10 mouse cellular contexts compared by ENCODE assay signal in genomic region chr11:102294416-102294815, GRCm38 (mm10). TPM values are rescaled to one million over a fixed set of nuclear protein-coding genes. Genes with fewer than 3 reads are reported as not detected.
DNase-seq lines count a peak whose midpoint lies in the region; ATAC-seq lines count a peak whose summit lies in the region.
"Had no signal": no experiment of that assay in that cellular context is flagged by ENCODE, and none has a peak within 500 bp of the region (broad histone marks: within the 10 kb centered on the region; RNA-seq: fewer than 3 reads in every experiment).

No protein-coding gene starts in this region.

- H3K36me3 ChIP-seq in midbrain, embryonic 10.5 days = peaks cover 52% of the 10 kb centered on the region
- peaks cover 24% of the 10 kb centered on the region for H3K36me3 ChIP-seq in midbrain, embryonic 11.5 days (ENCODE audit: control insufficient read depth, insufficient read depth, low read length)
- peaks cover 18% of the 10 kb centered on the region for H3K36me3 ChIP-seq in forebrain, embryonic 16.5 days (ENCODE audit: control insufficient read depth, insufficient read depth)
- H3K36me3 ChIP-seq in limb, embryonic 12.5 days = peaks cover 54% of the 10 kb centered on the region
- peaks cover 27% of the 10 kb centered on the region for H3K36me3 ChIP-seq in stomach, embryonic 15.5 days

- no peaks in the 10 kb centered on the region for H3K27me3 ChIP-seq in midbrain, embryonic 10.5 days (ENCODE audit: low read depth, poor library complexity, severe bottlenecking)
- H3K27me3 ChIP-seq in midbrain, embryonic 11.5 days (ENCODE audit: control insufficient read depth, insufficient read depth, low read length) = no peaks in the 10 kb centered on the region
- no peaks in the 10 kb centered on the region for H3K27me3 ChIP-seq in forebrain, embryonic 16.5 days (replicated peaks; ENCODE audit: control insufficient read depth, insufficient read depth, low read length)
- no peaks in the 10 kb centered on the region for H3K27me3 ChIP-seq in limb, embryonic 12.5 days
- H3K27me3 ChIP-seq in stomach, embryonic 15.5 days (replicated peaks) = no peaks in the 10 kb centered on the region

- no peak for DNase-seq in midbrain, embryonic 10.5 days (ENCODE audit: low spot score)
- no peak for DNase-seq in midbrain, embryonic 11.5 days (ENCODE audit: low spot score, missing footprints)
- no peak for DNase-seq in thymus, postnatal 25 days
- DNase-seq in gastrocnemius, postnatal 4 days (ENCODE audit: low spot score in 2 of 2) = no peak
- no peak for DNase-seq in layer of hippocampus, postnatal 36 days

- no peak overlapping the region for H3K27ac ChIP-seq in midbrain, embryonic 10.5 days (replicated peaks)
- no peak overlapping the region for H3K27ac ChIP-seq in midbrain, embryonic 11.5 days (ENCODE audit: low read depth, low read length)
- H3K27ac ChIP-seq in forebrain, embryonic 16.5 days (ENCODE audit: low read length) = no peak overlapping the region; the same call in 1 of the 2 replicates
- peak overlapping the region; percentile 99 for H3K27ac ChIP-seq in limb, embryonic 12.5 days
- no peak overlapping the region for H3K27ac ChIP-seq in stomach, embryonic 15.5 days

- no peak for ATAC-seq in midbrain, embryonic 11.5 days (ENCODE audit: low FRiP score)
- ATAC-seq in forebrain, embryonic 16.5 days = no peak
- no peak for ATAC-seq in limb, embryonic 12.5 days (ENCODE audit: insufficient number of reproducible peaks, insufficient read depth, low FRiP score, low TSS enrichment, low read depth)
- no peak for ATAC-seq in stomach, embryonic 15.5 days (ENCODE audit: insufficient read depth, low FRiP score, low read depth)

- peaks cover 34% of the 10 kb centered on the region for H3K4me1 ChIP-seq in midbrain, embryonic 10.5 days
- H3K4me1 ChIP-seq in midbrain, embryonic 11.5 days (ENCODE audit: control insufficient read depth, insufficient read depth, low read length) = peaks cover 11% of the 10 kb centered on the region
- peaks cover 21% of the 10 kb centered on the region for H3K4me1 ChIP-seq in forebrain, embryonic 16.5 days (replicated peaks; ENCODE audit: control insufficient read depth, insufficient read depth, low read length)
- H3K4me1 ChIP-seq in limb, embryonic 12.5 days (replicated peaks) = peaks cover 23% of the 10 kb centered on the region
- peaks cover 20% of the 10 kb centered on the region for H3K4me1 ChIP-seq in stomach, embryonic 15.5 days

- WGBS in midbrain, embryonic 10.5 days = 89% methylated on average over 5 of the region's 5 CpGs
- 84% methylated on average over 5 of the region's 5 CpGs for WGBS in midbrain, embryonic 11.5 days
- WGBS in forebrain, embryonic 16.5 days = 81% methylated on average over 5 of the region's 5 CpGs
- WGBS in limb, embryonic 12.5 days = 78% methylated on average over 5 of the region's 5 CpGs
- WGBS in stomach, embryonic 15.5 days = 54% methylated on average over 5 of the region's 5 CpGs

- no peaks in the 10 kb centered on the region for H3K9me3 ChIP-seq in midbrain, embryonic 10.5 days (replicated peaks)
- H3K9me3 ChIP-seq in midbrain, embryonic 11.5 days (ENCODE audit: control insufficient read depth, low read length) = no peaks in the 10 kb centered on the region
- H3K9me3 ChIP-seq in forebrain, embryonic 16.5 days (ENCODE audit: control insufficient read depth, low read length) = no peaks in the 10 kb centered on the region
- H3K9me3 ChIP-seq in limb, embryonic 12.5 days = no peaks in the 10 kb centered on the region
- H3K9me3 ChIP-seq in stomach, embryonic 15.5 days = no peaks in the 10 kb centered on the region

- H3K4me2 ChIP-seq in midbrain, embryonic 11.5 days = no peak overlapping the region
- peak overlapping the region; percentile 93; the same call in 1 of the 2 replicates for H3K4me2 ChIP-seq in forebrain, embryonic 16.5 days (ENCODE audit: low read length)
- H3K4me2 ChIP-seq in limb, embryonic 12.5 days = peak overlapping the region; percentile 91
- peak overlapping the region; percentile 87; the same call in 1 of the 2 replicates for H3K4me2 ChIP-seq in stomach, embryonic 15.5 days

- peak overlapping the region; percentile 94 for H3K4me3 ChIP-seq in midbrain, embryonic 10.5 days
- H3K4me3 ChIP-seq in midbrain, embryonic 11.5 days (ENCODE audit: low read depth, low read length) = no peak overlapping the region
- no peak overlapping the region for H3K4me3 ChIP-seq in forebrain, embryonic 16.5 days (replicated peaks; ENCODE audit: low read length)
- no peak overlapping the region for H3K4me3 ChIP-seq in limb, embryonic 12.5 days (replicated peaks)
- H3K4me3 ChIP-seq in stomach, embryonic 15.5 days (replicated peaks) = no peak overlapping the region

- H3K9ac ChIP-seq in midbrain, embryonic 11.5 days (ENCODE audit: low read length) = no peak overlapping the region
- H3K9ac ChIP-seq in forebrain, embryonic 16.5 days (replicated peaks; ENCODE audit: low read depth, low read length) = no peak overlapping the region
- 0 out of 2 replicates have a peak overlapping the region, but pooled peaks have one; percentile 18 for H3K9ac ChIP-seq in limb, embryonic 12.5 days (replicated peaks)
- no peak overlapping the region for H3K9ac ChIP-seq in stomach, embryonic 15.5 days

RNA-seq across cellular contexts. Expression of gene Atxn7l3, which starts 2.0 kb away (rescaled TPM):
- 13.9 and 16.5 TPM in 2 replicates for polyA plus RNA-seq in midbrain, embryonic 10.5 days (2016; fragmentation: Nextera tagmentation; extraction: Ambion mirVana)
- 13.3 and 15.2 TPM in 2 replicates for polyA plus RNA-seq in midbrain, embryonic 11.5 days (2014; fragmentation: Nextera tagmentation; extraction: Ambion mirVana)
- polyA plus RNA-seq in forebrain, embryonic 16.5 days (2015; fragmentation: Nextera tagmentation; extraction: Ambion mirVana) = 28.5 and 29.5 TPM in 2 replicates
- polyA plus RNA-seq in limb, embryonic 12.5 days (2016; fragmentation: Nextera tagmentation; extraction: Ambion mirVana) = 22.3 and 22.9 TPM in 2 replicates
- polyA plus RNA-seq in stomach, embryonic 15.5 days (2015; fragmentation: Nextera tagmentation; extraction: Ambion mirVana) = 14.5 and 14.8 TPM in 2 replicates
- 10 to 100 TPM; 40.3 to 40.9 TPM for total RNA-seq in gastrocnemius, postnatal 4 days (2021)
- 100 to 1,000 TPM; 172 to 173 TPM for total RNA-seq in layer of hippocampus, postnatal 36 days (2021)

RNA-seq across cellular contexts. Expression of gene Tmub2, which starts 9.7 kb away (rescaled TPM):
- polyA plus RNA-seq in midbrain, embryonic 10.5 days (2016; fragmentation: Nextera tagmentation; extraction: Ambion mirVana) = 51.3 and 60.5 TPM in 2 replicates
- polyA plus RNA-seq in midbrain, embryonic 11.5 days (2014; fragmentation: Nextera tagmentation; extraction: Ambion mirVana) = 54.0 and 55.7 TPM in 2 replicates
- polyA plus RNA-seq in forebrain, embryonic 16.5 days (2015; fragmentation: Nextera tagmentation; extraction: Ambion mirVana) = 75.8 and 78.7 TPM in 2 replicates
- 47.4 and 48.9 TPM in 2 replicates for polyA plus RNA-seq in limb, embryonic 12.5 days (2016; fragmentation: Nextera tagmentation; extraction: Ambion mirVana)
- 47.8 and 51.9 TPM in 2 replicates for polyA plus RNA-seq in stomach, embryonic 15.5 days (2015; fragmentation: Nextera tagmentation; extraction: Ambion mirVana)
- 10 to 100 TPM; 25.9 to 26.3 TPM for total RNA-seq in gastrocnemius, postnatal 4 days (2021)
- total RNA-seq in layer of hippocampus, postnatal 36 days (2021) = 10 to 100 TPM; 64.2 to 64.8 TPM

RNA-seq across cellular contexts. Expression of gene Ubtf, which starts 25.1 kb away (rescaled TPM):
- polyA plus RNA-seq in midbrain, embryonic 10.5 days (2016; fragmentation: Nextera tagmentation; extraction: Ambion mirVana) = 89.6 and 90.3 TPM in 2 replicates
- polyA plus RNA-seq in midbrain, embryonic 11.5 days (2014; fragmentation: Nextera tagmentation; extraction: Ambion mirVana) = 84.7 and 86.1 TPM in 2 replicates
- polyA plus RNA-seq in forebrain, embryonic 16.5 days (2015; fragmentation: Nextera tagmentation; extraction: Ambion mirVana) = 99.1 and 116 TPM in 2 replicates
- polyA plus RNA-seq in limb, embryonic 12.5 days (2016; fragmentation: Nextera tagmentation; extraction: Ambion mirVana) = 101 TPM in 2 replicates
- 82.7 and 83.0 TPM in 2 replicates for polyA plus RNA-seq in stomach, embryonic 15.5 days (2015; fragmentation: Nextera tagmentation; extraction: Ambion mirVana)
- total RNA-seq in gastrocnemius, postnatal 4 days (2021) = 10 to 100 TPM; 85.8 to 98.3 TPM
- total RNA-seq in layer of hippocampus, postnatal 36 days (2021) = 100 to 1,000 TPM; 127 to 128 TPM

RNA-seq across cellular contexts. Expression of gene Asb16, which starts 25.9 kb away (rescaled TPM):
- polyA plus RNA-seq in midbrain, embryonic 10.5 days (2016; fragmentation: Nextera tagmentation; extraction: Ambion mirVana) = 0.05 TPM in 1 of 2 replicates, not detected in the other
- 0.08 TPM in 1 of 2 replicates, not detected in the other for polyA plus RNA-seq in midbrain, embryonic 11.5 days (2014; fragmentation: Nextera tagmentation; extraction: Ambion mirVana)
- polyA plus RNA-seq in forebrain, embryonic 16.5 days (2015; fragmentation: Nextera tagmentation; extraction: Ambion mirVana) = not detected in 2 replicates
- 0.16 and 0.19 TPM in 2 replicates for polyA plus RNA-seq in limb, embryonic 12.5 days (2016; fragmentation: Nextera tagmentation; extraction: Ambion mirVana)
- 0.09 TPM in 1 of 2 replicates, not detected in the other for polyA plus RNA-seq in stomach, embryonic 15.5 days (2015; fragmentation: Nextera tagmentation; extraction: Ambion mirVana)
- 10 to 100 TPM; 25.7 to 31.1 TPM for total RNA-seq in gastrocnemius, postnatal 4 days (2021)
- total RNA-seq in layer of hippocampus, postnatal 36 days (2021) = 1 to 10 TPM; 1.0 to 1.2 TPM
- total RNA-seq: neutrophil, adult 5-6 weeks had no signal

RNA-seq across cellular contexts. Expression of gene BC030867, which starts 45.7 kb away (rescaled TPM):
- 25.8 and 27.3 TPM in 2 replicates for polyA plus RNA-seq in midbrain, embryonic 10.5 days (2016; fragmentation: Nextera tagmentation; extraction: Ambion mirVana)
- 17.4 and 18.4 TPM in 2 replicates for polyA plus RNA-seq in midbrain, embryonic 11.5 days (2014; fragmentation: Nextera tagmentation; extraction: Ambion mirVana)
- 5.4 and 5.5 TPM in 2 replicates for polyA plus RNA-seq in forebrain, embryonic 16.5 days (2015; fragmentation: Nextera tagmentation; extraction: Ambion mirVana)
- polyA plus RNA-seq in limb, embryonic 12.5 days (2016; fragmentation: Nextera tagmentation; extraction: Ambion mirVana) = 21.7 and 23.5 TPM in 2 replicates
- 11.4 and 11.7 TPM in 2 replicates for polyA plus RNA-seq in stomach, embryonic 15.5 days (2015; fragmentation: Nextera tagmentation; extraction: Ambion mirVana)
- total RNA-seq in gastrocnemius, postnatal 4 days (2021) = 1 to 10 TPM; 2.3 to 2.6 TPM
- total RNA-seq in layer of hippocampus, postnatal 36 days (2021) = 1 to 10 TPM in 1 of 2 experiments, under 1 TPM in 1; 0.58 to 1.5 TPM
- total RNA-seq: liver, adult 2 months; neutrophil, adult 5-6 weeks had no signal
